Mouse (Mus musculus) forebrain, embryonic 16.5 days (tissue): ENCODE results near the gene Stx7. TPM values are rescaled to one million over a fixed set of nuclear protein-coding genes. Genes with fewer than 3 reads are reported as not detected.
"Not testable (repeated sequence)": the region's sequence is repeated elsewhere in the genome, so short reads cannot be mapped to it uniquely, and the experiment has no call there.

Experiments used
- ATAC-seq: fragments of 200-750 bp; cut with Nextera tagmentation; 2 replicates; pipeline ENCODE4 v1.8.0; 2017; ENCODE audit warnings: mild to moderate bottlenecking, moderate library complexity
- H3K27ac ChIP-seq: fragments of 300-500 bp; sonication (generic); 2 replicates; pipeline ENCODE4 v1.5.1; 2014; ENCODE audit warnings: low read length, control low read depth
- H3K27me3 ChIP-seq: fragments of 300-500 bp; sonication (generic); replicated peaks from 2 replicates; pipeline ENCODE4 v1.6.1; 2014; ENCODE audit warnings: low read length; ENCODE audit not compliant: control insufficient read depth, insufficient read depth
- H3K36me3 ChIP-seq: fragments of 300-500 bp; sonication (generic); 2 replicates; pipeline ENCODE4 v1.6.1; 2014; ENCODE audit not compliant: control insufficient read depth, insufficient read depth
- H3K4me1 ChIP-seq: fragments of 300-500 bp; sonication (generic); replicated peaks from 2 replicates; pipeline ENCODE4 v1.6.1; 2014; ENCODE audit warnings: low read length; ENCODE audit not compliant: control insufficient read depth, insufficient read depth
- H3K4me2 ChIP-seq: fragments of 300-500 bp; sonication (generic); 2 replicates; pipeline ENCODE4 v1.6.1; 2014; ENCODE audit warnings: mild to moderate bottlenecking, low read length, control low read depth
- H3K4me3 ChIP-seq: fragments of 300-500 bp; sonication (generic); replicated peaks from 2 replicates; pipeline ENCODE4 v1.5.1; 2014; ENCODE audit warnings: mild to moderate bottlenecking, low read length, control low read depth
- H3K9ac ChIP-seq: fragments of 300-500 bp; sonication (generic); replicated peaks from 2 replicates; pipeline ENCODE4 v1.6.1; 2014; ENCODE audit warnings: low read depth, low read length, control low read depth
- H3K9me3 ChIP-seq: fragments of 300-500 bp; sonication (generic); 2 replicates; pipeline ENCODE4 v1.6.1; 2016; ENCODE audit warnings: low read length; ENCODE audit not compliant: control insufficient read depth
- WGBS: fragments of 180-500 bp; shearing (Covaris S2); extraction: QIAGEN DNeasy Blood & Tissue Kit; methylation state at CpG from one replicate; pipeline ENCODE4 v1.1.7; 2014; 5-methylcytosine and 5-hydroxymethylcytosine counted together
- polyA plus RNA-seq: library from polyadenylated mRNA; unstranded; fragments of >200 nt; fragmentation: Nextera tagmentation; extraction: Ambion mirVana; gene quantifications from 2 replicates; pipeline ENCODE4 v1.2.1, GENCODE M21; 2015

The Stx7 gene
- polyA plus RNA-seq, result 287 and 301 TPM in 2 replicates

DNA sequence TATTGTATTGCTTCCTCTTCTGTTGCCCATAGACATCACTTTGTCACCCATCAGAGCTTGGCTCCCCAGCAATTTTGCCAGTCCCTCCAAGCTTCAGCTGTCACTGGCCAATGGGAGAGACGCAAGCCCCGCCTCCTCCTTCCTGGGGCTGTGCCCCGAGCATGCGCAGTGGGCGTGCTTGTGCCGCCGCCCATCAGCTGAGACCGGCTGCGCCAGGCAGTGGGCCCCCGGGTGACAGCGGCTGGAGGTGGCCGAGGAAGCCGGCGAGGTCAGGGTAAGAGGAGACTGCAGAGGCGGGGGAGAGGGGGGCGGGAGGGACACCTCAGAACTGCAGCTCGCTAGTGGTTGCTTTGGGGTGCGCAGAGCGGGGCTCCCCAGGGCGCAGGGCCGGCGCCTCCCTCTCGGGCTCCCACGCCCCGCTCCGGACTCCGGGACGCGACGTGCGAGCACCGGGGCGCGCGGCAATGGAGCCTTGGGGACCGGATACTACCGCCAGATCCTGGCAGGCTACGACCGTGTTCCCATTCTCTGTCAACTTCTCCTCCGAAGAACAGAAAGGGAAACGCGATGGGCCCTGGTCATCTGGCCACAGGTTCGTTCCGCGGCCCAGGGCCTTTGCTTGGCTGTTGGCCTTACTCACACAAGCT, at the start of gene Stx7:
Gene Stx7 (plus strand): TSS at position 168 of the 647 bp plus-strand sequence.
- WGBS, result 0% methylated on average over 32 of the region's 45 CpGs
- peak; percentile 99 for ATAC-seq

DNA sequence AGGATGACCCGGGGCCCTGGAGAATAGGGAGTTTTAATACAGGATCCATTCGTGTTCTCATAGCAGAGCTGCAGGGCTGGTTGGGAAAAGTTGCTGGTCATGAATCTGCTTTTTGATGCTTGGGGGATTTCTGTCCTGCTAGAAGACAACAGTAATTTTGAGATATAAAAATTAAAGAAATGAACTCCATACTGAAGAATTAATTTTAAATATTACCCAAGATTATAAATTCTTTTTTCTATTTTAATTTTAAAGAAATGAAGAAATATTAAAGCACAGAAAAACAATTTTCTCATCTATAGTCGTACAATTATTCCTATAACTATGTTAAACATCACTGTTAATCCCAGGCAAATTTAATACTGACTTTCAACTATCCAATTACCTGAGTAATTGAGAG, 47.3 kb upstream of the Stx7 start, which contains the start of gene Taar8c:
Gene Taar8c (minus strand): TSS at position 101 of the 400 bp plus-strand sequence.
- ATAC-seq, H3K27me3 ChIP-seq, H3K36me3 ChIP-seq, H3K9ac ChIP-seq, H3K4me1 ChIP-seq, H3K9me3 ChIP-seq, H3K4me3 ChIP-seq, H3K27ac ChIP-seq, H3K4me2 ChIP-seq: not testable (repeated sequence)
- WGBS, result 85% methylated on average over 1 of the region's 3 CpGs

More for the DNA sequence above, at the start of gene Stx7:
- Histone ChIP-seq H3K4me2 (peak within 1 kb of the TSS; percentile 53), H3K4me3 (peak within 1 kb of the TSS; percentile 78), H3K9ac (peak within 1 kb of the TSS; percentile 80), H3K27me3 (no peaks in the 10 kb centered on the region), H3K27ac (peak within 1 kb of the TSS; percentile 46; the same call in 1 of the 2 replicates), H3K36me3 (no peaks in the 10 kb centered on the region), H3K9me3 (no peaks in the 10 kb centered on the region), H3K4me1 (peaks cover 13% of the 10 kb centered on the region)

DNA sequence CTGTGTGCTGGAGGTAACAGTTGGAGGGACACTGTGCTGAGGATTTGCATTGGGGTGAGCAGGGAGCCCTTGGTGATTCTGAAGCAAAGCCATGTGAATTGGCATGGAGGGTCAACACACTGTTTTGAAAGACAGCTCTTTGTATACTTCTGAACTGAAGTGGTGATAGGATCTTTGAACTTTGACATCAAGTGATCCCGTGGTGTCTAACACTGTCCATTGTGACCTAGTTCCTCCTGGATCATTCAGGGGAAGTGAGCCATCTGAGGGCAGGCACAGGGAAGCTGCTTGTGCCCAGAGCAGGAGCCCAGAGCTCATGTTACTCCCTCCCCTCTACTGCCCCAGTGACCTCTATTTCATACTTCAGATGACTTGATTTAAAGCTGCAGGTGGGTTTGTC, 45.8 kb upstream of the Stx7 start:
- not testable (repeated sequence) for ATAC-seq

DNA sequence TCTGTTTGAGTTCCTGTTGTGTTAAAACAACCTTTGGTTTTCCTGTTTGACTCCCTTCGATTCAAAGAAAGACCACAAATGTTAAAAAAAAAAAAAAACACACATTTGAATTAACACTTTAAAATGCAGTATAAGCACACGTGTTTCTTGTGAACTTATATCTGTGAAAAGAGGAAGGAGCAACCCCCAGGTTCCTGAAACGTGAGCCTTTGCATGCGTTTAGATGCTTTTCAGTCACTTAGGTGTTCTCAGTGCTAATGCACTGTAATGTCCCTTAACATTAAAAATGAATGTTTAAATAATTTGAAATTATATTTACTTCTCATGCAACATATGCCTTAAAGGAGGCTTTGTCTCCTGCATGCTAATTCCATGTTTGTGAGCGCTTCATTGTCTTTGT, 41.4 kb upstream of the Stx7 start:
- Histone ChIP-seq H3K9ac (no peak overlapping the region), H3K4me2 (no peak overlapping the region), H3K4me3 (no peak overlapping the region), H3K4me1 (no peaks in the 10 kb centered on the region), H3K27ac (no peak overlapping the region), H3K9me3 (no peaks in the 10 kb centered on the region), H3K36me3 (no peaks in the 10 kb centered on the region), H3K27me3 (no peaks in the 10 kb centered on the region)
- 56% methylated on average over 5 of the region's 5 CpGs for WGBS
- no peak for ATAC-seq

More for the DNA sequence above, 45.8 kb upstream of the Stx7 start:
- not testable (repeated sequence) for H3K27ac ChIP-seq, H3K27me3 ChIP-seq, H3K36me3 ChIP-seq, H3K9me3 ChIP-seq, H3K4me3 ChIP-seq, H3K4me2 ChIP-seq, H3K4me1 ChIP-seq, H3K9ac ChIP-seq
- WGBS, result 55% methylated on average over 1 of the region's 1 CpGs

DNA sequence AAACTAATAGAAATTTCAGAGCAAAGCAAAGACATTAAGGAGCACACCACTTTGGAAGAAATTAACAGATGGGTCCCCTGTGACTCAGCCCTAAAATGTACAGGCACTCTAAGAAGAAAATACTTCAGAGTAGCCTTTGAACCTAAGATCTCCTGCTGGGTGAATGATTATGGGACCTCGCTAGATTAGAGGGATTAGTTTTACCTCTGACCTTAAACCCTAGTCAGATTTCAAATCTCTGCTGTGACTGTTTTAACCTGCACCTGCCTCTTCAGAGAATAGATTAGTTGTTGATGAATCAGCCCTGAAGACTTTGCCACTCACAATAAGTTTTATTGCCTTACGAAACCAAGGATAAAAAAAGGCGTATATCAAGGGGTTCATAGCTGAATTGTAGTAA, 40.9 kb upstream of the Stx7 start:
- WGBS, result 37% methylated on average over 3 of the region's 3 CpGs
- no peak overlapping the region for H3K4me2 ChIP-seq
- H3K9ac ChIP-seq, result no peak overlapping the region
- H3K9me3 ChIP-seq, result no peaks in the 10 kb centered on the region
- no peaks in the 10 kb centered on the region for H3K4me1 ChIP-seq
- H3K36me3 ChIP-seq, result no peaks in the 10 kb centered on the region
- ATAC-seq, result no peak
- no peak overlapping the region for H3K4me3 ChIP-seq
- H3K27ac ChIP-seq, result no peak overlapping the region
- no peaks in the 10 kb centered on the region for H3K27me3 ChIP-seq

DNA sequence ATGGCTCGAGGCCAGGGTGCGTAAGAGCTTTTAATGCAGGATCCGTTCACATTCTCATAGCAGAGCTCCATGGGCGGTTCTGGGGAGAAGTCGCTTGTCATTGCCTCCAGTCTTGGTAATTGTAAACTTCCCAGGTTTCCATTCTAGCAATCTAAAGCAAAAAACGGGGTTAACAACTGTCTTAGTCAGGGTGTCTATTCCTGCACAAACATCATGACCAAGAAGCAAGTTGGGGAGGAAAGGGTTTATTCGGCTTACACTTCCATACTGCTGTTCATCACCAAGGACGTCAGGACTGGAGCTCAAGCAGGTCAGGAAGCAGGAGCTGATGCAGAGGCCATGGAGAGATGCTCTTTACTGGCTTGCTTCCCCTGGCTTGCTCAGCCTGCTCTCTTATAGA, 39.7 kb upstream of the Stx7 start, which contains the start of gene Taar9:
Gene Taar9 (minus strand): TSS at position 101 of the 400 bp plus-strand sequence.
- ATAC-seq, H3K9me3 ChIP-seq, H3K4me2 ChIP-seq, H3K27ac ChIP-seq, H3K4me3 ChIP-seq, H3K9ac ChIP-seq, H3K36me3 ChIP-seq, H3K4me1 ChIP-seq, H3K27me3 ChIP-seq: not testable (repeated sequence)
- WGBS, result 87% methylated on average over 8 of the region's 8 CpGs

DNA sequence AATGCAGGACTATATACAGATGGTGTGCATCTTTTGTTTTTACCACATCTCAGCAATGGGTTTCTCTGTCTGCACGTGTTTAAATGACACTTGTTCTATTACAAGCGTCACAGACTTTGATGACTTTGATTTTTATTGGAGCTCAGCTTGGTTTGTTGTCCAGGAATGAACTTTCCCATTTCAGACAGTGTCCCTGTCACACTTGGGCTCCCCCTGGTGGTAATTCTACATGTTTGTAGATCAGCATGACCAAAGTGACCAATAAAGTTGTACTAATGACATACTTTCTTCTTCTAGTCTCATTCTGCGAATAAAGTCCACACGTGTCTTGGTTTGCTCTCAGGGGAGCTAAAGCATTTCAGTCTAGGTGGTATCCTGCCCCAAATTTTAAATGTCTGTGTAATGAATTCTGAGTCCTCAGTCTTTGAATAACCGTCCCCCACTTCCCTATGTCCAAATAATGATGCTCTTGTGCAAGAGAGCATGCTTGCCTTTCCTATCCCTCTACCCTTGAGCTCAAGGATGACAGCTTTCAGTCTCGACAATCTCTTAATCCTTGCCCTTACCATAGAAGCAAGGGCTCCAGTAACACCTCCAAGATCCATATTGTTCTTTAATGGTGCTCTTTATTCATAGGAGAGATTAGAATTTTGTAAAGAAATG, 37.9 kb upstream of the Stx7 start:
- Histone ChIP-seq H3K9ac (no peak overlapping the region), H3K4me3 (no peak overlapping the region), H3K27ac (no peak overlapping the region), H3K36me3 (no peaks in the 10 kb centered on the region), H3K27me3 (no peaks in the 10 kb centered on the region), H3K4me2 (no peak overlapping the region), H3K9me3 (no peaks in the 10 kb centered on the region), H3K4me1 (no peaks in the 10 kb centered on the region)
- ATAC-seq, result no peak
- WGBS, result 51% methylated on average over 6 of the region's 6 CpGs

DNA sequence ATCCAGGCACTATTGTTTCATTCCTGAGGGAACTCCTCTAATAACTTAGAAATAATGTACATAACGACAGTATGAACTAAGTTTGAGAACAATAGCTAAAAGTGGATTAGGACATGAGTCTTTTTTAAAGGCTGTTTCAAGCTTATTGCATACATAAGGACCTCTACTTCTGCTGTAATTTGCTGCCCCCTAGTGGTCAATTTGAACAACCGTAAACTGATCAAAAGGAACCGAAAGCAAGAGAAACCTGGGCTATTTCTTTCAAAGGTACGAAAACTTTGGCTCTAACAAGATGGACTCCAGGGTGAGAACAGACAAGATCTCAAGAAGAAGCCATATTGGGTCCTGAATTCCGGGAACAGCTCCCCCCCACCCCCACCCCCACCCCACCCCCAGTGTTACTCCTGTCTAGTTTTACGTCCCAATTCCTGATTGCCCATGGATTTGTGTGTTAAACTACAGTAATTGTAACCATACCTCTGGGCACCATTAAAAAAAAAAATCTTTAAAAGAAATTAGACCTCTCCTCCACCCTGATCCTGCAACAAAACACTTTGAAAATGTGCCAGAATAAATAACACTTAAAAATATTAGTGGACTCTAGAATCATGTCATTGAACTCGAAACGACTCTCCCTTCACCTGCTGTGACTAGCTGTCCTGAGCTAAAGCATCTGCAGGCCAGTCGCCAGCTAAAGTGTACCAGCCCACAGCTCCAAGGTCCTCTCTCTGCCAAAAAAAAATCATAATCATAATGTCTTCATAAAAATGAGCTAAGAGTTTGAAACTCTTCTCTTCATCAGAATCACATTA, 17.4 kb upstream of the Stx7 start:
- Histone ChIP-seq H3K4me1 (no peaks in the 10 kb centered on the region), H3K9ac (no peak overlapping the region), H3K4me3 (0 out of 2 replicates have a peak overlapping the region, but pooled peaks have one; percentile 18), H3K4me2 (peak overlapping the region; percentile 31), H3K9me3 (no peaks in the 10 kb centered on the region), H3K27me3 (no peaks in the 10 kb centered on the region), H3K27ac (no peak overlapping the region), H3K36me3 (no peaks in the 10 kb centered on the region)
- ATAC-seq, result peak; percentile 90
- 21% methylated on average over 9 of the region's 9 CpGs for WGBS

DNA sequence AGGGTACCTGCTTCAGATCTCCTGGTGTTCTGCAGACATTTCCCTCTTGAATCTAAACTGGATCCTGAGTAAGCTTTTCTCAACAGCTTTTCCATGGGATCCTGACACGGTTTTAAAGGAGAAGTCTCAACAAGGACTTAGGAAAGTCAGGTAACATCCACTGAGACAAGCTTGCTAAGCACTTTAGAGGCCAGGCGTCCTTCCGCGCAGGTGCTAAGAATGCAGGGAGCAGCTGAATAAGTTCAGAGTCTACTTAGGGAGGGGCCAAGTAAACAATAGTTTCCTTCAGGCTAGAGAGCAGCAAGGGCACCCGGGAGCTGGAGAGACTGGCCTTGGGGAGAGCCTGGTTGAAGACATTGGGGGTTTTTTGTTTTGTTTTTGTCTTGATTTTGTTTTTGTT, 16.8 kb upstream of the Stx7 start:
- no peak overlapping the region for H3K4me2 ChIP-seq
- no peak overlapping the region for H3K9ac ChIP-seq
- no peak for ATAC-seq
- no peak overlapping the region for H3K27ac ChIP-seq
- 7% methylated on average over 5 of the region's 5 CpGs for WGBS
- no peak overlapping the region for H3K4me3 ChIP-seq
- no peaks in the 10 kb centered on the region for H3K4me1 ChIP-seq
- H3K9me3 ChIP-seq, result no peaks in the 10 kb centered on the region
- H3K27me3 ChIP-seq, result no peaks in the 10 kb centered on the region
- no peaks in the 10 kb centered on the region for H3K36me3 ChIP-seq
